Mouse (Mus musculus) limb, embryonic 14.5 days (tissue): ENCODE data around the gene Trub2. TPM values are rescaled to one million over a fixed set of nuclear protein-coding genes. Genes with fewer than 3 reads are reported as not detected.

ENCODE experiments used
- ATAC-seq: fragments of 200-750 bp; cut with Nextera tagmentation; 2 replicates; pipeline ENCODE4 v1.8.0; 2017; ENCODE audit warnings: low read depth, moderate number of reproducible peaks, moderate TSS enrichment; ENCODE audit not compliant: low FRiP score
- DNase-seq: peaks from one replicate; pipeline ENCODE4 v3.0.0-alpha.2; 2015; ENCODE audit warnings: low spot score
- H3K27ac ChIP-seq: fragments of 300-500 bp; sonication (generic); replicated peaks from 2 replicates; pipeline ENCODE4 v1.5.1; 2014; ENCODE audit warnings: low read depth, mild to moderate bottlenecking, low read length, moderate library complexity, mixed read lengths
- H3K27me3 ChIP-seq: fragments of 300-500 bp; sonication (generic); 2 replicates; pipeline ENCODE4 v1.6.1; 2014; ENCODE audit warnings: low read length, mixed read lengths; ENCODE audit not compliant: control insufficient read depth, insufficient read depth
- H3K36me3 ChIP-seq: fragments of 300-500 bp; sonication (generic); 2 replicates; pipeline ENCODE4 v1.6.1; 2014; ENCODE audit warnings: mild to moderate bottlenecking, low read length, moderate library complexity, mixed read lengths; ENCODE audit not compliant: control insufficient read depth, insufficient read depth
- H3K4me1 ChIP-seq: fragments of 300-500 bp; sonication (generic); 2 replicates; pipeline ENCODE4 v1.6.1; 2014; ENCODE audit warnings: antibody characterized with exemption, low read length, mixed read lengths; ENCODE audit not compliant: control insufficient read depth, insufficient read depth
- H3K4me2 ChIP-seq: fragments of 300-500 bp; sonication (generic); replicated peaks from 2 replicates; pipeline ENCODE4 v1.6.1; 2014; ENCODE audit warnings: low read depth, mild to moderate bottlenecking, low read length, moderate library complexity; ENCODE audit not compliant: severe bottlenecking
- H3K4me3 ChIP-seq: fragments of 300-500 bp; sonication (generic); replicated peaks from 2 replicates; pipeline ENCODE4 v1.5.1; 2014; ENCODE audit warnings: low read length
- H3K9ac ChIP-seq: fragments of 300-500 bp; sonication (generic); 2 replicates; pipeline ENCODE4 v1.6.1; 2014; ENCODE audit warnings: mild to moderate bottlenecking, low read depth, low read length, moderate library complexity; ENCODE audit not compliant: severe bottlenecking
- H3K9me3 ChIP-seq: fragments of 300-500 bp; sonication (generic); 2 replicates; pipeline ENCODE4 v1.6.1; 2016; ENCODE audit warnings: low read length; ENCODE audit not compliant: control insufficient read depth
- POLR2A ChIP-seq: fragments of 200-500 bp; IDR thresholded peaks from 2 replicates; pipeline ENCODE4 v1.8.0; 2012; ENCODE audit warnings: inconsistent platforms, mild to moderate bottlenecking, moderate library complexity, borderline replicate concordance; ENCODE audit not compliant: insufficient read depth, insufficient read length; ENCODE audit errors: extremely low read depth
- WGBS: fragments of 180-500 bp; shearing (Covaris S2); extraction: QIAGEN DNeasy Blood & Tissue Kit; methylation state at CpG from one replicate; pipeline ENCODE4 v1.1.7; 2014; 5-methylcytosine and 5-hydroxymethylcytosine counted together
- polyA plus RNA-seq, 2 experiments: library from polyadenylated mRNA; depleted of rRNA in 1 of 2; stranded (reverse) in 1 of 2; unstranded in 1 of 2; fragments of >200 nt; fragmentation: Nextera tagmentation in 1 of 2; extraction: Ambion mirVana in 1 of 2; gene quantifications; 2 replicates each; pipeline versions ENCODE4 v1.2.1 to v1.2.3; 2012 to 2014

Gene Trub2
- polyA plus RNA-seq, 2 experiments = 24.2 to 45.8 TPM

DNA sequence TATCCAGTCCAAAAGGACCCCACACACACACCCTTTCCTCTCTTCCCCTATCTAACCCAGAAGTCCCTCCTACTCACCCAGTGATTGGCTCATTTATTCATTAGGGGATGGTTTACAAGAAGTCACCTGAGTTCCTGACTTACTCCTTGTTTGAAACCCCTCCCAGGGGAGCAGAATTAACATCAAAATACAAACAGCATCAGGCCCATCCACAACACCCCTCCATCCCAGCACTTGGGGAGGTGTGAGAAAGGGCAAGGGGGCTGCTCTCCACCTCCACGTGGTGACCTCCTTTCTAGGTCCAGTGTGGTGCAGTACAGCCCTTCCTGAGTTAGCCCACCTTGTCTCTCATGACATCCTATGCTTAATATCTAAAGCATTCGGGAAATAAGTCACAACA is 58.8 kb downstream of the Trub2 start:
- 54% methylated on average over 2 of the region's 2 CpGs for WGBS
- H3K36me3 ChIP-seq = peaks cover 87% of the 10 kb centered on the region
- H3K27me3 ChIP-seq = no peaks in the 10 kb centered on the region
- H3K4me2 ChIP-seq = no peak overlapping the region
- no peak for ATAC-seq
- no peak overlapping the region for H3K9ac ChIP-seq
- TF ChIP-seq POLR2A = no peak
- no peak for DNase-seq
- no peaks in the 10 kb centered on the region for H3K9me3 ChIP-seq
- no peak overlapping the region for H3K27ac ChIP-seq
- H3K4me3 ChIP-seq = no peak overlapping the region
- H3K4me1 ChIP-seq = no peaks in the 10 kb centered on the region

DNA sequence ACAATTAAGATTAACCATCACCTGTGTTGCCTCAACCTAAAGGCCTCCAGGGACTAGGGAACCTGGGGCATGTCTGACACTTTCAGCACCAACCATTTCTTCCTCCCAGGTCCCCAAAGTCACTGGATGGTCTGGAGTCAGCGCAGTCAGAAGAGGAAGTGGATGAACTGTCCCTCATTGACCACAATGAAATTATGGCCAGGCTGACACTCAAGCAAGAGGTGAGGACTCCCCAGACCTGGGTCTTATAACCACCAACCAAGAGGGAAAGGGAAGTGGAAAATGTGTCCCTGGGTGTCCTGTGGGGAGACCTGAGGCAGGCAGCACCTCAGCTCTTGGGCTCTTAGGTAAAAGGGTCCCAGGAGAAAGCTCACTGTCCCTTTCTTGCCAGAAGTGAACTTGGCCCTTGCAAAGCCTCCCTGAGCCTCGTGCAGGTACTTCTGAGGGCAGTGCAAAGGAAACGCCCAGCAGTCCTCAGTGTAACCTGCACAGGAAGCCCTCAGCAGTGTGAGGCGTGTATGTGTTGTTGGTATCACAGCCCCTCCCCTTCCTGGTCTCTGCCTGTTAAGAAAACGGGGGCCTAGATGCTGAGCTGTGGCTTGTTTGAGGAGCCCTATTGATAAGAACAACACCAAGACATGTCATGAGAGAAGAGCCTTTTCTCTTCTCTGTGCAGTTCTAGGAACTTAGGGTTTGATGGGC is 63.5 kb downstream of the Trub2 start:
- H3K4me2 ChIP-seq = no peak overlapping the region
- no peaks in the 10 kb centered on the region for H3K9me3 ChIP-seq
- H3K9ac ChIP-seq = no peak overlapping the region
- ATAC-seq (no peak), DNase-seq (no peak)
- H3K4me3 ChIP-seq = no peak overlapping the region
- no peaks in the 10 kb centered on the region for H3K4me1 ChIP-seq
- 77% methylated on average over 5 of the region's 5 CpGs for WGBS
- H3K27me3 ChIP-seq = no peaks in the 10 kb centered on the region
- TF ChIP-seq POLR2A = no peak
- peaks cover 84% of the 10 kb centered on the region for H3K36me3 ChIP-seq
- no peak overlapping the region for H3K27ac ChIP-seq

DNA sequence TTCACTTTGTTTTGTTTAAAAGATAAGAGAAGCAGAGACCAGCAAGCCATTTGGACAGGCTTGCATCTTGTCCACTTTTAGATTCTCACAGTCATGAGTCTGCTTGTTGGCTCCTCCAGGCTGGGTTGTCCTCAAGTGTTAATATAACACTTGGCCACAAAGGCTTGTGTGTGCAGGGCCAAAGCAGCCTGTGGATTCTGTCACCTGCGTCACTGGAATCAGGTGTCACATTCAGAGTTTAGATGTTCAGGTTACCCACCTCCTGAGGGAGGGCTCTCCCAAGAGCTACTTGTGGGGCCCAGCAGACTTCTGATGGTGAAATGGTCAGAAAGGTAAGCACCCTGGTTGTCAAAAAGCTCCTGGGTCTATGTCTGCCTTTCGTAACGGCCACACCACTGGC is 65.2 kb downstream of the Trub2 start:
- 81% methylated on average over 3 of the region's 3 CpGs for WGBS
- no peak overlapping the region for H3K4me2 ChIP-seq
- no peak overlapping the region for H3K27ac ChIP-seq
- H3K9me3 ChIP-seq = no peaks in the 10 kb centered on the region
- H3K9ac ChIP-seq = no peak overlapping the region
- no peak for TF ChIP-seq POLR2A
- H3K4me3 ChIP-seq = no peak overlapping the region
- H3K36me3 ChIP-seq = peaks cover 86% of the 10 kb centered on the region
- DNase-seq (no peak), ATAC-seq (no peak)
- H3K4me1 ChIP-seq = no peaks in the 10 kb centered on the region
- H3K27me3 ChIP-seq = no peaks in the 10 kb centered on the region

DNA sequence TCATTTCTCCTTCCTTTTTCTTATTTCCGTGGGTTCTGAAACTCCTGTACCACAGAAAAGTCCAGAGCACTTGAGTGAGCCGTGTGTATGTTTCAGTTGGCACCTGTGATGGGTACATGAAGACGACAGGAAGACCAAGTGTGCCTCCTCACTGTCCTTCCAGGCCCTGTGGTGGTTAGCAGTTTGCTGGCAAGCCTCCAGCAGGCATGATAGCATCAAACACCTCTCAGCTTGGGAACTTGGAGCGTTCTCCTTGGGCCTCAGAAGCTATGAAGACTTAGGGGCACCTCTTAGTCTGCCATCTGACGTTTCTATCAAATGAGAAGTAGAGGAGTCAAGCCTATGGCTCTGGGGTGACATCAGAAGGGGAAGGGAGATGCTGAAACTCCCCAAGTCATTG is 69.7 kb downstream of the Trub2 start:
- no peak for TF ChIP-seq POLR2A
- no peak overlapping the region for H3K4me2 ChIP-seq
- H3K9me3 ChIP-seq = no peaks in the 10 kb centered on the region
- ATAC-seq (no peak), DNase-seq (no peak)
- no peak overlapping the region for H3K27ac ChIP-seq
- H3K4me1 ChIP-seq = peaks cover 14% of the 10 kb centered on the region
- H3K27me3 ChIP-seq = no peaks in the 10 kb centered on the region
- H3K9ac ChIP-seq = no peak overlapping the region
- no peak overlapping the region for H3K4me3 ChIP-seq
- 93% methylated on average over 5 of the region's 5 CpGs for WGBS
- H3K36me3 ChIP-seq = peaks cover 66% of the 10 kb centered on the region

DNA sequence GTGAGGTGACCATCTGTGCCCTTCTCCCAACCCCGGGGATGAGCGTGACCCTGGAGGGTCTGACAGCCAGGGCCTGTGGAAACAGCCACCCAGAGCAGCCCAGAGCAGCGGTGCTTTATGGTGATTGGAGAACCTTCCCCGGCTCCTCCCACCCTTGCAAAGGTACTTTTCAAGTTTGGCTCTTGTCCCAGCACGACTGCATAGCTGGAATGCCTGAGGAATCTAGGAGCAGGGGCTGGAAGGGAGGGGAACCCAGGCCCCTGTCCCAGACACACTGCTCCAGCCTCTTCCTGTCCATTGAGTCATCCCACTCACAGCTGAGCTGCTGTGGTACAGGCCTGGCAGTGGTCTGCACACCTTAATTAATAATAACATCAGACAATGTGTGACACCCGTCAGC is 71.6 kb downstream of the Trub2 start:
- Histone ChIP-seq H3K4me2 (peak overlapping the region; percentile 26), H3K9ac (no peak overlapping the region), H3K36me3 (peaks cover 62% of the 10 kb centered on the region), H3K27ac (peak overlapping the region; percentile 77), H3K27me3 (no peaks in the 10 kb centered on the region), H3K4me1 (peaks cover 14% of the 10 kb centered on the region), H3K4me3 (no peak overlapping the region), H3K9me3 (no peaks in the 10 kb centered on the region)
- ATAC-seq (peak; percentile 91), DNase-seq (peak; percentile 93)
- no peak for TF ChIP-seq POLR2A
- 11% methylated on average over 6 of the region's 6 CpGs for WGBS
